Comparison of ENCODE assay signal across 9 mouse cellular contexts in the genomic region with DNA sequence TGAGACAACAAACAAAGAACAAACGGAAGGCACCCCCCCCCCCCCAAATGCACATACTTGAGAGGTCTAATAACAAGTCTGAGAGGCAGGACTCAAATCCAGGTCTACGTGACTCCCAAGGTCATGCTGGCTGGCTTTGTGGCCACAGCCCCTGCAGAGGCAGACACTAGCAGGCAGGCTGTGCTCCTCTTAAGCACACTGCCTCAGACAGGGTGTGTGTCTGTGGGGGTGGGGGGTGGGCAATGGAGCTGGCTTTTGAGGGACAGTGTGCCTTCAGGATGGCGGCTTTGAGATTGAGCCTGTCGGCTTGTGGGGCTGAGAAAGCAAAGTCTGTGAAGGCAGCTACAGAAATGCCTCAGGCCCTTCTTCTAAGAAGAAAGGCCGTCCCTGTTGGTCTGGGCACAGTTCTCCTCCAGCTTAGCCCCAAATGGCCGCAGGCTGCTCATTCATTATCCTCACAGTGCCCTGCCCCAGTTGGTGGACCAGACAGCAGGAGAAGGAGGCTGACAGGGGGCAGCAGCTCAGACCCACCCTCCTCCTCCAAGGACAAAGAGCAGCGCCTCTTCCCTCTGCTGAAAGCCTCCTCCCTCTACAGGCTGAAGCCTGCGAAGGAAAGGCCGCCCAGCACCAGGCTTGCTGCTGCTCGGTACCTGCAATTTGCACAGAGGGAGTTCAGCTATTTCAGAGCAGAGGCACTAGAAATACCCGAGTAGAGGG.
DNase-seq lines count a peak whose midpoint lies in the region; ATAC-seq and TF ChIP-seq lines count a peak whose summit lies in the region.
"Had no signal": no experiment of that assay in that cellular context is flagged by ENCODE, and none has a peak within 500 bp of the region (broad histone marks: within the 10 kb centered on the region; RNA-seq: fewer than 3 reads in every experiment).

No protein-coding gene starts in this region.

- no peak overlapping the region for H3K9ac ChIP-seq in lung, embryonic 14.5 days
- H3K9ac ChIP-seq in forebrain, embryonic 12.5 days = peak overlapping the region; percentile 42
- H3K9ac ChIP-seq: liver, embryonic 13.5 days had no signal

- no peaks in the 10 kb centered on the region for H3K36me3 ChIP-seq in lung, embryonic 14.5 days (ENCODE audit: insufficient read depth)
- H3K36me3 ChIP-seq in forebrain, embryonic 12.5 days (replicated peaks) = no peaks in the 10 kb centered on the region
- H3K36me3 ChIP-seq: liver, embryonic 13.5 days had no signal

- no peaks in the 10 kb centered on the region for H3K4me1 ChIP-seq in lung, embryonic 14.5 days (ENCODE audit: insufficient read depth)
- H3K4me1 ChIP-seq in forebrain, embryonic 12.5 days = peaks cover 46% of the 10 kb centered on the region
- H3K4me1 ChIP-seq: liver, embryonic 13.5 days had no signal

- H3K27ac ChIP-seq in lung, embryonic 14.5 days (ENCODE audit: low read depth) = no peak overlapping the region
- H3K27ac ChIP-seq in forebrain, embryonic 12.5 days = peak overlapping the region; percentile 86
- H3K27ac ChIP-seq: liver, embryonic 13.5 days had no signal

- H3K4me3 ChIP-seq in lung, embryonic 14.5 days (ENCODE audit: low read depth, low read length) = no peak overlapping the region
- no peak overlapping the region for H3K4me3 ChIP-seq in forebrain, embryonic 12.5 days (replicated peaks)
- H3K4me3 ChIP-seq: liver, embryonic 13.5 days had no signal

- no peak for TF ChIP-seq CTCF in lung, embryonic 14.5 days (IDR thresholded peaks at IDR 0.05; ENCODE audit: low read depth)

- no peaks in the 10 kb centered on the region for H3K27me3 ChIP-seq in lung, embryonic 14.5 days (ENCODE audit: insufficient read depth, low read length)
- no peaks in the 10 kb centered on the region for H3K27me3 ChIP-seq in forebrain, embryonic 12.5 days
- H3K27me3 ChIP-seq: liver, embryonic 13.5 days had no signal

- no peaks in the 10 kb centered on the region for H3K9me3 ChIP-seq in lung, embryonic 14.5 days (ENCODE audit: low read depth, low read length)
- no peaks in the 10 kb centered on the region for H3K9me3 ChIP-seq in forebrain, embryonic 12.5 days
- H3K9me3 ChIP-seq: liver, embryonic 13.5 days had no signal

- peak; percentile 24; the same call in 1 of the 2 replicates for ATAC-seq in lung, embryonic 14.5 days (ENCODE audit: insufficient read depth)
- ATAC-seq in forebrain, embryonic 12.5 days (ENCODE audit: low FRiP score) = peak; percentile 68
- no peak for ATAC-seq in activated CD4-positive, CD25-positive, alpha-beta regulatory T cell, adult 4 months

- no peak overlapping the region for H3K4me2 ChIP-seq in lung, embryonic 14.5 days
- peak overlapping the region; percentile 25; the same call in 1 of the 2 replicates for H3K4me2 ChIP-seq in forebrain, embryonic 12.5 days
- H3K4me2 ChIP-seq: liver, embryonic 13.5 days had no signal

- 22% methylated on average over 11 of the region's 11 CpGs for WGBS in lung, embryonic 14.5 days
- WGBS in forebrain, embryonic 12.5 days = 6% methylated on average over 11 of the region's 11 CpGs

- no peak for DNase-seq in lung, embryonic 14.5 days
- DNase-seq in lung, postnatal 36 days = no peak
- peak; percentile 66 for DNase-seq in mesoderm, embryonic 11.5 days (ENCODE audit: low read depth, low spot score)
- peak; percentile 35 for DNase-seq in right cerebral cortex, postnatal 4 days
- no peak for DNase-seq in thymus, postnatal 36 days
- DNase-seq in heart, adult 8-10 months (ENCODE audit: low spot score) = no peak
- DNase-seq: liver, embryonic 13.5 days had no signal

Comparison
In these comparisons a context has a peak if more than half of its experiments do, and no peak if none do; other contexts are left out.
1. DNase-seq: peak in mesoderm, embryonic 11.5 days (single experiment) and right cerebral cortex, postnatal 4 days (single experiment); none in lung, embryonic 14.5 days (single experiment), lung, postnatal 36 days (single experiment), thymus, postnatal 36 days (0 of 2) and heart, adult 8-10 months (single experiment).